Mouse (Mus musculus): ENCODE data around the gene Mfn2.

Gene Mfn2

GRCm38 (mm10) chr4:147918459-147919121, 14.1 kb upstream of the Mfn2 start:
- DNase-seq (ENCODE audit: low read depth, low spot score) = peak; percentile 59

- no peak for DNase-seq (ENCODE audit: low read depth, low spot score)
These were observed 5.0 kb upstream of the Mfn2 start for GRCm38 (mm10) chr4:147909486-147909885.

- no peak for DNase-seq (ENCODE audit: low read depth, low spot score)
These were observed 1.7 kb upstream of the Mfn2 start for GRCm38 (mm10) chr4:147906230-147906629.

DNA sequence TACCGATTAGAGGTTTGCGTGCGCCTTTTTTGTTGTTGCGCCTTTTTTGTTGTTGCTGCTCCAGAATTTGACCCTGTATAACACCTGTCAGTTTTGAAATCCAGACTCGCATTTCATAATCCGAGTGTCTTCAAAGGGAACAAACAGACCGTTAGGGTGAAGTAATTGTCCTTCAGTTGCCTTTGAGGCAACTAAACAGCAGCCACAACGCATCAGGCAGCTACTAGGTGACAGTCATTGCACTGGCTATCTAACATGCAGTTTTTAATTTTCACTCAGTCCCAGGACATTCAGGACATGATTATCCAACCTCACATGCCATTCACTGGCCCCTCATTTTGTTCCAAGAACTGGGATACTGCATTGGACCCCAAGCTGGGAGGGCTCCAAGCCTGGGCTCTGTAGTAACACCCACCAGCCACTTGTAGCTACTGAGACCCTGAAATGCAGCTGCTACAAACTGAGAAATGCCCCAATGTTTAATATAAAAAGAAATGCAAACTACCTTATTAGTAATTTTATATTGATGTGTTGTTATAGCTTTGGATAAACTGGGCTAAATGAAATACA, 671 bp upstream of the Mfn2 start:
- DNase-seq (ENCODE audit: low read depth, low spot score) = no peak

DNA sequence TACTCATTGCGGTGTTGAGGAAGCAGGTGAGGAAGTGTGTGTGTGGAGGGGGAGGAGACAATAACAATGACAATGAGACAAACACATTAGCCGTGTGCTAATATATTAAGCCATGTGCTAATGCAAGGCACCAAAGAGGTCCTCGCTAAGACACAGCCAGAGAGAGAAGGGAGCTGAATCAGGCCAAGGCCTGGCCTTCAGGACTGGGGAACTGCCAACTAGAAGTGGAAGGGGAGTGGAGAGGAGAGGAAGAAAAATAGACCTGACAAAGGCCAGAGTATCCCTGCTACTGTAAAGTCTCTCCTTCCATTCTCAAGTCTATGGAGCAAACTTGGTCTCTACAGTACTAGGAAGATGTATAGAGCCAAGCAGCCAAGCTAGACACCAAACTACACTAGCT, 903 bp downstream of the Mfn2 start:
- DNase-seq (ENCODE audit: low read depth, low spot score) = peak; percentile 7

GRCm38 (mm10) chr4:147902906-147903500, 1.5 kb downstream of the Mfn2 start:
- DNase-seq (ENCODE audit: low read depth, low spot score) = no peak

GRCm38 (mm10) chr4:147900452-147900851, 4.1 kb downstream of the Mfn2 start:
- DNase-seq (ENCODE audit: low read depth, low spot score) = no peak

GRCm38 (mm10) chr4:147897348-147897747, 7.2 kb downstream of the Mfn2 start:
- no peak for DNase-seq (ENCODE audit: low read depth, low spot score)

- no peak for DNase-seq (ENCODE audit: low read depth, low spot score)
These were observed 8.1 kb downstream of the Mfn2 start for GRCm38 (mm10) chr4:147896411-147896810.

GRCm38 (mm10) chr4:147895815-147896330, 8.6 kb downstream of the Mfn2 start:
- no peak for DNase-seq (ENCODE audit: low read depth, low spot score)

- DNase-seq (ENCODE audit: low read depth, low spot score) = no peak
These were observed 14.2 kb downstream of the Mfn2 start for GRCm38 (mm10) chr4:147890341-147890740.

- no peak for DNase-seq (ENCODE audit: low read depth, low spot score)
These were observed 16.3 kb downstream of the Mfn2 start for GRCm38 (mm10) chr4:147888237-147888636.

GRCm38 (mm10) chr4:147887277-147887676, 17.2 kb downstream of the Mfn2 start:
- DNase-seq (ENCODE audit: low read depth, low spot score) = no peak

DNA sequence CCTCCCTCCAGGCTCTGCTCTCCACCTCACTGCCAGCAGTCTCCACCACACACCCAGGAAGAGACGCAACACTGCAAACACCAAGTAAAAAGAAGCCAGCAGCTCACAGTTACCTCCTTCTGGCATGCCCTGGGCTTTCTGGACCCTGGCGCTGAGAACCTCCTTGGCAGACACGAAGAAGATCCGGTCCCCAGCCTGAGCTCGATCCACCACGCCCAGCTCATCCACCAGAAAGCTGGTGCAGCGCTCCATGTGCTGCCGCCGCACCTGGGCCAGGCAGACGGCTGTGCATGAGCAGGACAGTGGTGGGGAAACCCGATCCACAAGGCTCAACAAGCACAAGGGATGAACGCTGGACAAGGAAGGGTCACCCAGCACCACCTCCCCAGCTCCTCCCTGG, 18.3 kb downstream of the Mfn2 start:
- DNase-seq (ENCODE audit: low read depth, low spot score) = no peak

GRCm38 (mm10) chr4:147884138-147884537, 20.4 kb downstream of the Mfn2 start:
- DNase-seq (ENCODE audit: low read depth, low spot score) = no peak

GRCm38 (mm10) chr4:147883041-147883440, 21.5 kb downstream of the Mfn2 start:
- no peak for DNase-seq (ENCODE audit: low read depth, low spot score)

- no peak for DNase-seq (ENCODE audit: low read depth, low spot score)
These were observed 22.7 kb downstream of the Mfn2 start for GRCm38 (mm10) chr4:147881792-147882191.

GRCm38 (mm10) chr4:147879865-147880264, 24.6 kb downstream of the Mfn2 start:
- DNase-seq (ENCODE audit: low read depth, low spot score) = no peak

DNA sequence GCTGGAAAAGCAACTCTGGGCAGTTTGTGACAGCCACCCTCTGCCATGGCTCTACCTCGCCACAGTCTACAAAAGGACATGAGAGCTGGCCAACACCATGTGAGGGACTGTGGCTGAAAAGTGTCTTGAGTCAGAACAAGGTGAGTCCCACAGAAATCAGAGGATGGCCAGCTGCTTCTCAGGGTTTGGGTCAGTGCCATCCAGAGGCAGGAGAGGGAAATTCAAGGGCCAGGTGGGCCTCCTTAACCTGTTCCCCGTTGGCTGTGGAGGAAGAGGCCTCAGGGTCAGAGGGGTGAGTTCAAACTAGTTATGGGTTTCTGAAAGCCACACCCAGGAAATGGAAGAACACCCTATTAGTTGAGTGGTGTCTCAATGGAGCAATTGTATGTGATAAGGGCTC, 25.0 kb downstream of the Mfn2 start:
- no peak for DNase-seq (ENCODE audit: low read depth, low spot score)

DNA sequence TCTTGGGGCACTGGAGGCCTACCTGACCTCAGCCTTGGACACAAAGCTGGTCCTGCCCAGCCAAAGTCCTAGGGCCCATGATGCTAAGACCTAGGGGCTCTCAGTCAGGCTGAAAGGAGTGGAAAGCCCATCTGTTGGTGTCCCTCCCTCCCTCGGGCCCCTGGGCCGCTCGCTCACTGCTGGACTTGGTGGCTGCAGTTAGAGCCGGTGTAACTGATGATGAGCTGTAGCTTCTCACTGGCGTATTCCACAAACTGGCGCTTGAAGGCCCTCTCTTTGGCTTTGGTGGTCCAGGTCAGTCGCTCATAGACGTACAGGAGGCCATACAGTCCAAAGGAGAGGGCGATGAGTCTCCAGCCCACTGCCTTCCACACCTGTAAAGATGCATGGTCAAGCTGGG, 26.0 kb downstream of the Mfn2 start:
- no peak for DNase-seq (ENCODE audit: low read depth, low spot score)

DNA sequence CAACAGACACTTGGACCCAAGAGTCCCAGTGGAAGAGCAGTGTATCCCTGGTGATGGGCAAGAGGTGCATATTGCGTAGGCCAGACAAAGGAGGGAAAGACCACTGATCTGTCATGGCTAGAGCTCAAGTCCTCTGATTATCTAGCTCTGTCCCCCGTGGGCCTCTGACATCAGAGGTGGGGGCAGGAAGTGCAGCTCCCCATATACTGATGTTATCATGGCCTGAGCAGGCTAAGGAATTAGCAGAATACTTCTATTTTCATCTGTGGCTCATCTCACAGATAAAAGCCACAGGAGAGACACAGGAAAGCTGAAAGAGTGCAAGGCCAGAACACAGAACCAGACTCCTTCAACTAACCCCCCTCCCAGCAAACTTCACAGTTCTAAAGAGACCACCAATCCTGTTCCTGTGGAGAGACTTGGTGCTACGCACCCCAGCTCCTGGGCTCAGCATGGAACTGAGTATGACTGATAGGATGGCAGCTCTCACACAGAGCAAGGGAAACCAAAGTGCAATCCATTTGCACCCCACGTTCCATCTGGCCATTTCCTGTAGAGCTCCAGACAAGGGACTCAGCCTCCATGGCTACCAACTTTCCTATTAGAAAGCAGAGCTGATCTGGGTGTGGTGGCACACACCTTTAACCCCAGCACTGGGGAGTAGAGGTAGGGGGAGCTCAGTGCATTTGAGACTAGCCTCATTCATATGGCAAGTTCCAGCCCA, 28.5 kb downstream of the Mfn2 start:
- no peak for DNase-seq (ENCODE audit: low read depth, low spot score)

- DNase-seq (ENCODE audit: low read depth, low spot score) = peak; percentile 30
These were observed 35.3 kb downstream of the Mfn2 start for GRCm38 (mm10) chr4:147869238-147869637.
